In the genomic region with DNA sequence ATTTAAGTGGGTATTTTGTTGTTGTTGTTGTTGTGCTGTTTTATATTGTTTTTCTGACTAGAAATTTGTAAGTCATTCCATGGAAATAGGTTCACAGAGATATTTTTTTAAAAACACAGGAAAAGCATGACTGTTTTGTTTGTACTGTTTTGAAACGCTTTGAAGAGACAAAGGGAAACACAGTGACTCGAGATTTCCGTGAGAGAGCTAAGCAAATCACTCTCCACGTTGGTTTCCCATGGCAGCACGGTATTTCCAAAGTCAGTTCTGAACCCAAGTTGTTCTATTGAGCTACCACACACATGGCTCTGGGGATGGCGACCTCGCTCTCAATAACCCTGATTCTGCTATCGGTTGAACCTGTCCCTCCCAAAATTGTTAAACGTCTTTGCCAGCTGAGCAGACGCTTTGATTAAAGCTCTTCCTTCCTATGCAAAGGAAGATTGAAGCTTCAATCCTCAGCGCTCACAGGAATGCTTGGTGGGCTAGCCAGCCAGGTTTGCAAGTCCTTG, we compare ENCODE assay signal across 12 mouse cellular contexts. TPM values are rescaled to one million over a fixed set of nuclear protein-coding genes. Genes with fewer than 3 reads are reported as not detected.
DNase-seq lines count a peak whose midpoint lies in the region; ATAC-seq and TF ChIP-seq lines count a peak whose summit lies in the region.
"Had no signal": no experiment of that assay in that cellular context is flagged by ENCODE, and none has a peak within 500 bp of the region (broad histone marks: within the 10 kb centered on the region; RNA-seq: fewer than 3 reads in every experiment).

No protein-coding gene starts in this region.

- no peak for TF ChIP-seq CTCF in liver, adult 2 months (IDR thresholded peaks at IDR 0.05; ENCODE audit: low read depth, low read length)

- no peak for ATAC-seq in heart, embryonic 11.5 days (replicated peaks; ENCODE audit: insufficient number of reproducible peaks, low FRiP score, low TSS enrichment)
- no peak for ATAC-seq in embryonic facial prominence, embryonic 14.5 days (ENCODE audit: low read depth)

- no peaks in the 10 kb centered on the region for H3K27me3 ChIP-seq in heart, embryonic 11.5 days (ENCODE audit: control insufficient read depth, insufficient read depth, low read length)
- H3K27me3 ChIP-seq in liver, adult 2 months (ENCODE audit: control insufficient read depth, insufficient read depth, low read length), result no peaks in the 10 kb centered on the region
- no peaks in the 10 kb centered on the region for H3K27me3 ChIP-seq in embryonic facial prominence, embryonic 14.5 days (replicated peaks; ENCODE audit: control insufficient read depth, insufficient read depth, low read length)
- H3K27me3 ChIP-seq: midbrain, embryonic 12.5 days; neural tube, embryonic 12.5 days had no signal

- TF ChIP-seq POLR2A in liver, adult 2 months (IDR thresholded peaks at IDR 0.05; ENCODE audit: extremely low read depth, insufficient read depth, low read length), result no peak

- 0 out of 2 replicates have a peak overlapping the region, but pooled peaks have one; percentile 24 for H3K27ac ChIP-seq in heart, embryonic 11.5 days (ENCODE audit: low read depth, low read length)
- peak overlapping the region; percentile 49 for H3K27ac ChIP-seq in liver, adult 2 months (replicated peaks; ENCODE audit: insufficient read depth, low read depth, low read length)
- 0 out of 2 replicates have a peak overlapping the region, but pooled peaks have one; percentile 3 for H3K27ac ChIP-seq in embryonic facial prominence, embryonic 14.5 days (replicated peaks; ENCODE audit: low read depth, low read length)
- peak overlapping the region; percentile 85 for H3K27ac ChIP-seq in macrophage
- H3K27ac ChIP-seq: midbrain, embryonic 12.5 days; neural tube, embryonic 12.5 days had no signal

- H3K4me2 ChIP-seq in heart, embryonic 11.5 days, result peak overlapping the region; percentile 46
- no peak overlapping the region; the same call in 1 of the 2 replicates for H3K4me2 ChIP-seq in embryonic facial prominence, embryonic 14.5 days (ENCODE audit: low read depth, low read length)
- H3K4me2 ChIP-seq: midbrain, embryonic 12.5 days; neural tube, embryonic 12.5 days had no signal

- H3K9me3 ChIP-seq in heart, embryonic 11.5 days (replicated peaks; ENCODE audit: control insufficient read depth, low read length), result no peaks in the 10 kb centered on the region
- no peaks in the 10 kb centered on the region for H3K9me3 ChIP-seq in embryonic facial prominence, embryonic 14.5 days (ENCODE audit: control insufficient read depth, low read length)
- H3K9me3 ChIP-seq: midbrain, embryonic 12.5 days; neural tube, embryonic 12.5 days had no signal

- no peak for DNase-seq in heart, postnatal 4 days
- no peak for DNase-seq in liver, adult 2 months (ENCODE audit: extremely low read depth, low read depth, low spot score)
- no peak for DNase-seq in liver
- peak; percentile 6 for DNase-seq in embryonic facial prominence, embryonic 14.5 days (ENCODE audit: low spot score)
- no peak for DNase-seq in layer of hippocampus, adult 11-12 months (ENCODE audit: low spot score)
- DNase-seq in spleen, postnatal 4 days (ENCODE audit: low spot score in 2 of 2), result no peak
- DNase-seq: right cerebral cortex, postnatal 14 days had no signal

- no peaks in the 10 kb centered on the region for H3K36me3 ChIP-seq in heart, embryonic 11.5 days (ENCODE audit: control insufficient read depth, insufficient read depth, low read length)
- no peaks in the 10 kb centered on the region for H3K36me3 ChIP-seq in liver, adult 2 months (ENCODE audit: control insufficient read depth, insufficient read depth, low read length)
- no peaks in the 10 kb centered on the region for H3K36me3 ChIP-seq in embryonic facial prominence, embryonic 14.5 days (ENCODE audit: control insufficient read depth, insufficient read depth, low read length)
- H3K36me3 ChIP-seq in macrophage (ENCODE audit: inconsistent target), result no peaks in the 10 kb centered on the region
- H3K36me3 ChIP-seq: midbrain, embryonic 12.5 days; neural tube, embryonic 12.5 days had no signal

- no peaks in the 10 kb centered on the region for H3K4me1 ChIP-seq in heart, embryonic 11.5 days (ENCODE audit: control insufficient read depth, insufficient read depth, low read length)
- peaks cover 1% of the 10 kb centered on the region for H3K4me1 ChIP-seq in liver, adult 2 months (ENCODE audit: control insufficient read depth, insufficient read depth, low read length)
- H3K4me1 ChIP-seq in embryonic facial prominence, embryonic 14.5 days (ENCODE audit: control insufficient read depth, insufficient read depth, low read length), result peaks cover 2% of the 10 kb centered on the region; the same call in 1 of the 2 replicates

- H3K79me2 ChIP-seq in liver, adult 2 months (ENCODE audit: control insufficient read depth, insufficient read depth, low read length), result no peaks in the 10 kb centered on the region
- peaks cover 53% of the 10 kb centered on the region for H3K79me2 ChIP-seq in macrophage (ENCODE audit: inconsistent target)

- WGBS in heart, embryonic 11.5 days (ENCODE audit: insufficient replicate concordance), result 56% methylated on average over 11 of the region's 11 CpGs
- WGBS in liver, adult 2 months, result 63% methylated on average over 11 of the region's 11 CpGs
- WGBS in embryonic facial prominence, embryonic 14.5 days, result 73% methylated on average over 11 of the region's 11 CpGs
- WGBS in macrophage (ENCODE audit: missing documents), result 60% methylated on average over 11 of the region's 11 CpGs

- H3K4me3 ChIP-seq in heart, embryonic 11.5 days (ENCODE audit: low read depth, low read length), result peak overlapping the region; percentile 34
- H3K4me3 ChIP-seq in liver, adult 2 months (ENCODE audit: insufficient read depth, low read depth, low read length), result peak overlapping the region; percentile 38
- no peak overlapping the region for H3K4me3 ChIP-seq in embryonic facial prominence, embryonic 14.5 days (ENCODE audit: low read depth, low read length)
- H3K4me3 ChIP-seq in macrophage (ENCODE audit: inconsistent target), result peak overlapping the region; percentile 24
- H3K4me3 ChIP-seq: midbrain, embryonic 12.5 days; neural tube, embryonic 12.5 days had no signal

- no peak overlapping the region for H3K9ac ChIP-seq in heart, embryonic 11.5 days (ENCODE audit: low read depth, low read length)
- H3K9ac ChIP-seq in liver, adult 2 months (ENCODE audit: low read depth, low read length), result peak overlapping the region; percentile 50
- no peak overlapping the region for H3K9ac ChIP-seq in embryonic facial prominence, embryonic 14.5 days (ENCODE audit: low read depth, low read length)
- H3K9ac ChIP-seq: midbrain, embryonic 12.5 days; neural tube, embryonic 12.5 days had no signal

RNA-seq across cellular contexts. Expression of a gene that starts 1.6 kb away (rescaled TPM):
- 18.3 and 18.4 TPM in 2 replicates for polyA plus RNA-seq in heart, embryonic 11.5 days (2014; fragmentation: Nextera tagmentation; extraction: Ambion mirVana)
- total RNA-seq in heart, postnatal 4 days (2021), result 10 to 100 TPM; 51.8 to 53.3 TPM
- 7.9 and 11.9 TPM in 2 replicates for total RNA-seq in liver, adult 2 months (2014; rRNA removed)
- polyA plus RNA-seq in liver, adult 2 months (2012; rRNA removed), result 1.5 and 1.7 TPM in 2 replicates
- 12.5 and 17.6 TPM in 2 replicates for polyA plus RNA-seq in embryonic facial prominence, embryonic 14.5 days (2014; fragmentation: Nextera tagmentation; extraction: Ambion mirVana)
- 10 to 100 TPM in 10 of 26 experiments, 1 to 10 TPM in 13, under 1 TPM in 3; 0.28 to 56.1 (median 3.7) TPM for total RNA-seq in macrophage (2018; cell fraction: chromatin; rRNA removed)
- 10 to 100 TPM in 11 of 26 experiments, 1 to 10 TPM in 14, under 1 TPM in 1; 0.82 to 22.1 (median 5.2) TPM for total RNA-seq in macrophage (2018; cell fraction: cytosol; rRNA removed)
- 10 to 100 TPM in 8 of 26 experiments, 1 to 10 TPM in 15, under 1 TPM in 3; 0.52 to 32.4 (median 6.2) TPM for total RNA-seq in macrophage (2018; cell fraction: nucleus; rRNA removed)
- 7.1 to 11.4 TPM (median 9.7 TPM) in 3 replicates for polyA plus RNA-seq in macrophage (2018)
- total RNA-seq: common myeloid progenitor, adult 5-6 weeks had no signal

Comparison
In these comparisons a context has a peak if more than half of its experiments do, and no peak if none do; other contexts are left out.
1. H3K27ac ChIP-seq: peak in every context shown above with its lines; median percentile 85 in macrophage; 49 in liver, adult 2 months; 24 in heart, embryonic 11.5 days; 3 in embryonic facial prominence, embryonic 14.5 days.